Mouse (Mus musculus): Measurements from ENCODE around the gene Slc34a3.
A peak's percentile ranks its signal among the peaks of the same experiment; 100 is the strongest.
"Not testable (repeated sequence)": the region's sequence is repeated elsewhere in the genome, so short reads cannot be mapped to it uniquely, and the experiment has no call there.

Slc34a3 gene

GRCm38 (mm10) chr2:25234050-25234449 is at the start of gene Slc34a3:
TSS of gene Slc34a3 (minus strand) at chr2:25234364.
- DNase-seq (ENCODE audit: extremely low spot score, low spot score) = no peak

- DNase-seq (ENCODE audit: extremely low spot score, low spot score) = peak; percentile 64
Observed at GRCm38 (mm10) chr2:25278928-25279882, 45.0 kb upstream of the Slc34a3 start.

GRCm38 (mm10) chr2:25273010-25273409 is 38.8 kb upstream of the Slc34a3 start:
- no peak for DNase-seq (ENCODE audit: extremely low spot score, low spot score)

DNA sequence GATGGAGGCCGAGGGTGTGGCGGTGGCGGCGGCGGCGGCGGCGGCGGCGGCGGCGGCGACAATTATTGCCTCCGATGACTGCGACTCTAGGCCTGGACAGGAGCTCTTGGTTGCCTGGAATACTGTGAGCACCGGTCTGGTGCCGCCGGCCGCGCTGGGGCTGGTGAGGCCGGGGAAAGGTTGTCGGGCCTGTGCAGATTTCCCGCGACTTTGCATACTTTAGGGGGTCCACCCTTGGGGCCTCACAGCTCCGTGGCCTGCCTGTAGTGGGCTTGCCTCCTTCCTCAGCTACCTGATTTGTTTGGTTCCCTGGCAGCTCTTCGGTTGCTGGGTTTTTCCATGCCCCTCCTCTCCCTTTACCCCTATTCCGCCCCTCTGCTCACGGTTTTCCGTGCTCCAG is 38.4 kb upstream of the Slc34a3 start:
- DNase-seq (ENCODE audit: extremely low spot score, low spot score) = no peak

- DNase-seq (ENCODE audit: extremely low spot score, low spot score) = peak; percentile 99
Observed at GRCm38 (mm10) chr2:25271827-25272511, 37.8 kb upstream of the Slc34a3 start, which contains the start of the genes Ssna1 and Anapc2. TSS of gene Ssna1 (minus strand) at chr2:25272438. TSS of gene Anapc2 (plus strand) at chr2:25272478.

DNA sequence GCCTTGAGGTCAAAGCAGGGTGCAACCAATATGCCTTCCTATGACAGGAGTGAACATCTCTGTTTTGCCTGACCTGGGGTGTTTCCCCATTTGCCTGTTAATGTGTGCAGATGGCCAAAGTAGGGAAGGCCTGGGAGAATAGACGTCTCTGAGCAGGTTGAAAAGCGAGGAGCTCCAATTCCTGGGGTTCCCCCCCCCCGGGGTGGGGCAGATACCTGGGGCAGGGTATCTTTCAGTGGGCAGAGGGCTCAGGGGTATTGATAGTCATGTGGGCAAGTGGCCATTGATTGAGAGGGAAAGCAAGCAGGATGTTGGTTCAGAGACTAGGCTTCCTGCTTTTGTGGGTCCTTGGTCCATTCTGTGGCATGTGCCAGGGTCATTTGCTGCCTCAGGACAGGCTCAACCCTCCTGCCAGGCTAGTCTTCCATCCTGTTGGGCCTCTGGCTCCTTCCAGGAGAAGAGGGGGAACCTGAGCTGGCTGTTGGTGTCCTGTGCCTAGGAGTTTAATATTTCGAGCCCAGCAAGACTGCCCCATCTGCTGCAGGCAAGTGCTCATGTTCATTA is 33.7 kb upstream of the Slc34a3 start:
- DNase-seq (ENCODE audit: extremely low spot score, low spot score) = no peak

DNA sequence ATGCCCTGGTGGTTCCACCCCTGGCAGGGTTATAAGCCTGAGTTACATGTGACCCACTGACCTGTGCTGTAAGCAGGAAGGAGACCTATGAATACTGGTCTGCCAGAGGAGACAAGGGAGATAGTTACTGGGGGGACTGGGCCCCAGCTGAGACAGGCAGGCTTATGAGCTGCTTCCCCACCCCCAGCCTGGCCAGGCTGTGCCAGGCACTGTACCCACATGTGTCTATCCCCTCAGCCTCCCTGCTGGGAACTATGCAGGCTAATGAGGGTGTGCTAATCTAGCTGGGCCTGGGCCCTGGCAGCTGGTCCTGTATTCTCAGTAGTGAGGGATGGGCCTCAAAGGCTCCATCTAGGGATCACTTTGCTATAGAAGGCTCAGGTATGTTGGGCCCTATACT is 33.1 kb upstream of the Slc34a3 start:
- DNase-seq (ENCODE audit: extremely low spot score, low spot score) = no peak

DNA sequence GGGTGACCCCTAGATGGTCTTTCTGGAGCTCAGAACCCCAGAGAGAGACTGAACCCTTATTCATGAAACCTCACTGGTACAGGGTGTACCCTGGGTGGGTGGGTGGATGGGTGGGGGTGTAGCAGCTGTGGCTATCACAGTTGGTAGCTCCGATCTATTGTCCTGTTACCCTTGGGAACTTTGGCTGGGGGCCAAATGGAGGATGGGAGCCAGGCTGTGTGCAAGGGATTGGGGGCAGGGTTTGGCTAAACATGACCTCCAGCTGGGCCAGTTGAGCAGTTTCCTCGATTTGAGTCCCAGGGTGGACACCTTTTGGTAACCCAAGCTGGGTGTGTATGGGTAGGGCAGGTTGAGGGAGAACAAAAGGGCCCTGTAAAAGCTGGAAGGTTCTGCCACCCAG is 32.6 kb upstream of the Slc34a3 start:
- no peak for DNase-seq (ENCODE audit: extremely low spot score, low spot score)

- no peak for DNase-seq (ENCODE audit: extremely low spot score, low spot score)
Observed at GRCm38 (mm10) chr2:25265897-25266656, 31.9 kb upstream of the Slc34a3 start.

DNA sequence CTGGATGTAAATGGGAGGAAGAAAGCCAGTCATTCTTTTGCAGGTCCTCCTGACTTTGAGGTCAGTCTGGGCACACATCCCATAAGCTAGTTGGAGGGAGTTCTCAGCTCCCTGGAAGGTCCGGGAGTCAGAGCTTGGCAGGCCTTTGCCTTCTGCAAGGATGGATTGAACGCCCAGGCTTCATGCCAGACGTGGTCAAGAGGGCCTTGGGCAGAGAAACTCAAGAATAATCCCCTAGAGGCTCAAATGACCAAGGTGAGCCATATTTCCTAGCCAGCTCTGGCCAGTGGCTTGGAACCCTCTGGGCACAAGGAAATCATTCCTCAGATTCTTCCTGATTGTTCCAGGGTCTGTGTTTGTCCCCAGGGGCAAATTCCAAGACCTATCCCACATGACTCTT is 30.7 kb upstream of the Slc34a3 start:
- no peak for DNase-seq (ENCODE audit: extremely low spot score, low spot score)

GRCm38 (mm10) chr2:25264286-25264660 is 30.1 kb upstream of the Slc34a3 start:
- DNase-seq (ENCODE audit: extremely low spot score, low spot score) = no peak

GRCm38 (mm10) chr2:25263623-25264285 is 29.6 kb upstream of the Slc34a3 start:
- no peak for DNase-seq (ENCODE audit: extremely low spot score, low spot score)

GRCm38 (mm10) chr2:25262795-25263622 is 28.8 kb upstream of the Slc34a3 start:
- DNase-seq (ENCODE audit: extremely low spot score, low spot score) = no peak

- peak; percentile 90 for DNase-seq (ENCODE audit: extremely low spot score, low spot score)
Observed at GRCm38 (mm10) chr2:25262291-25262767, 28.2 kb upstream of the Slc34a3 start, which contains the start of gene Tprn. TSS of gene Tprn (plus strand) at chr2:25262618.

DNA sequence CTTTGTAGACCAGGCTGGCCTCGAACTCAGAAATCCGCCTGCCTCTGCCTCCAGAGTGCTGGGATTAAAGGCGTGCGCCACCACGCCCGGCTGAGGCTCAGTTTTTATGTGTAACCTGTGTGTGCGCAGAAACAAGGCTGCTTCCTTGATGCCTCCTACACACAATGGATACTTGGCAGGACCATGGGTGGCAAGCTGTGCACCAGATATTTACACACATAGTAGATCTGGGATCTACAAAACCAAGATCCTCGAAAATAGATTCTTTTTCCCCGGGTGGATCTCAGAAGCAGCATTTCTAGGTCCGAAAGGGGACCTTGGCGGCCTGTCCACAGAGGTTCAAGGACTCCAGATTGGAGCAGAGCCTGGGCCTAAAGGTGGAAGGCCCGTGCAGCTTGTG is 27.7 kb upstream of the Slc34a3 start:
- no peak for DNase-seq (ENCODE audit: extremely low spot score, low spot score)

DNA sequence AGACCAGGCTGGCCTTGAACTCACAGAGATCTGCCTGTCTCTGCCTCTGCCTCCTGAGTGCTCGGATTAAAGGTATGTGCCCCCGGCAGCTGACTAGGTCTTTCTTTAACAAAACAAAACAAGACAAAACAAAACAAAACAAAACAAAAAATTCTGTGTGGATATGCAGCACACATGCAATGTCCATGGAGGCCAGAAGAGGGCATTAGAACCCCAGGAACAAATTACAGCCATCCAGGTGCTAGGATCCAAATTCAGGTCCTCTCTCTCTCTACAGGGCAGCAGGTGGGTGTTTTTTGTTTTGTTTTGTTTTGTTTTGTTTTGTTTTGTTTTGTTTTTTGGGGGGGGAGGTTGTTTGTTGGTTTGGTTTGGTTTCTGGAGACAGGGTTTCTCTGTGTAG is 24.7 kb upstream of the Slc34a3 start:
- DNase-seq (ENCODE audit: extremely low spot score, low spot score) = no peak

- DNase-seq (ENCODE audit: extremely low spot score, low spot score) = not testable (repeated sequence)
Observed at GRCm38 (mm10) chr2:25257250-25257649, 23.1 kb upstream of the Slc34a3 start.

DNA sequence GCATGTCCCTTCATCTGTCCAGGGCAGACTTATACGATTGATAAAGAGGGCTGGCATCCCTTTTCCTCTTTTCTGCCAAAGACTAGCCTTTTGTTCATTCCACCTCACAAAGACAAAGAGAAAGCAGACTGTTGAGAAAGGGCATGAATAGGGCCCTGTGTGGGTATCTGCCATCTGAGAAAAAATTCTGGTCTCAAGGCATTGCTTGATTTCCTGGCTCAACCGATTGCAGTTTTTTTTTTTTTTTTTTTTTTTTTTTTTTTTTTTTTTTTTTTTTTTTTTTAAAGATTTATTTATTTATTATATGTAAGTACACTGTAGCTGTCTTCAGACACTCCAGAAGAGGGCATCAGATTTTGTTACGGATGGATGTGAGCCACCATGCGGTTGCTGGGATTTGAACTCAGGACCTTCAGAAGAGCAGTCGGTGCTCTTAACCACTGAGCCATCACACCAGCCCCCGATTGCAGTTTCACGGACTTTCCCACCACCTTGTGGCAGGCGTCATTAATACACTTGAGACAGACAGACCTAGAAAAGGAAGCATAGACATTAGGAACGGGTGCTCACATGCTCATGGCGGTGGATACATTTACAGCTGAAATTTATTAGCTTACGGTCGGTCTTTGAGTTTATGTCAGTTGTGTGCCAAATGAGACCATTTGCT is 22.4 kb upstream of the Slc34a3 start:
- DNase-seq (ENCODE audit: extremely low spot score, low spot score) = not testable (repeated sequence)

- DNase-seq (ENCODE audit: extremely low spot score, low spot score) = peak; percentile 98
Observed at GRCm38 (mm10) chr2:25255284-25255779, 21.2 kb upstream of the Slc34a3 start, which contains the start of gene Tmem203. TSS of gene Tmem203 (plus strand) at chr2:25255439.

Measured in neural tube, embryonic 10.5 days (tissue).